Mouse (Mus musculus) intestine, embryonic 16.5 days (tissue): ENCODE measurements at regions not wholly inside any gene's neighbourhood (a gene's known extent, or its start where the extent isn't known, plus 50 kb on each side); places are given as distances from the start of the nearest gene placed in this dataset.

Experiments
- ATAC-seq: fragments of 200-750 bp; cut with Nextera tagmentation; 2 replicates; pipeline ENCODE4 v1.8.0; 2017; ENCODE audit warnings: moderate TSS enrichment, moderate library complexity
- H3K27ac ChIP-seq: fragments of 300-500 bp; sonication (generic); 2 replicates; pipeline ENCODE4 v1.5.1; 2014; ENCODE audit warnings: mild to moderate bottlenecking, low read length
- H3K27me3 ChIP-seq: fragments of 300-500 bp; sonication (generic); replicated peaks from 2 replicates; pipeline ENCODE4 v1.6.1; 2014; ENCODE audit warnings: low read length, control low read depth, mixed read lengths; ENCODE audit not compliant: control insufficient read depth, insufficient read depth
- H3K36me3 ChIP-seq: fragments of 300-500 bp; sonication (generic); 2 replicates; pipeline ENCODE4 v1.6.1; 2014; ENCODE audit warnings: low read length, control low read depth; ENCODE audit not compliant: control insufficient read depth, insufficient read depth
- H3K4me1 ChIP-seq: fragments of 300-500 bp; sonication (generic); 2 replicates; pipeline ENCODE4 v1.6.1; 2014; ENCODE audit warnings: low read length, control low read depth, mixed read lengths; ENCODE audit not compliant: control insufficient read depth, insufficient read depth
- H3K4me2 ChIP-seq: fragments of 300-500 bp; sonication (generic); 2 replicates; pipeline ENCODE4 v1.6.1; 2014; ENCODE audit warnings: low read depth, low read length, control low read depth
- H3K4me3 ChIP-seq: fragments of 300-500 bp; sonication (generic); 2 replicates; pipeline ENCODE4 v1.5.1; 2014; ENCODE audit warnings: mild to moderate bottlenecking, low read length
- H3K9ac ChIP-seq: fragments of 300-500 bp; sonication (generic); 2 replicates; pipeline ENCODE4 v1.6.1; 2014; ENCODE audit warnings: low read depth, low read length
- H3K9me3 ChIP-seq: fragments of 300-500 bp; sonication (generic); 2 replicates; pipeline ENCODE4 v1.6.1; 2016; ENCODE audit warnings: low read length, control low read depth; ENCODE audit not compliant: control insufficient read depth
- WGBS: fragments of 180-500 bp; shearing (Covaris S2); extraction: QIAGEN DNeasy Blood & Tissue Kit; methylation state at CpG from one replicate; pipeline ENCODE4 v1.1.7; 2014; 5-methylcytosine and 5-hydroxymethylcytosine counted together

GRCm38 (mm10) chrX:11798326-11798725, 361.8 kb downstream of the Bcor start:
- H3K4me3 ChIP-seq, result no peak overlapping the region
- no peaks in the 10 kb centered on the region for H3K9me3 ChIP-seq
- peak; percentile 60 for ATAC-seq
- H3K4me2 ChIP-seq, result no peak overlapping the region
- H3K27me3 ChIP-seq, result no peaks in the 10 kb centered on the region
- no peaks in the 10 kb centered on the region for H3K36me3 ChIP-seq
- 26% methylated on average over 3 of the region's 3 CpGs for WGBS
- no peak overlapping the region for H3K27ac ChIP-seq
- H3K9ac ChIP-seq, result no peak overlapping the region
- H3K4me1 ChIP-seq, result 0 out of 2 replicates have a peak, but pooled peaks cover 4% of the 10 kb centered on the region

- Histone ChIP-seq H3K27ac (no peak overlapping the region), H3K27me3 (no peaks in the 10 kb centered on the region), H3K4me3 (no peak overlapping the region), H3K4me1 (0 out of 2 replicates have a peak, but pooled peaks cover 4% of the 10 kb centered on the region), H3K9ac (no peak overlapping the region), H3K36me3 (no peaks in the 10 kb centered on the region), H3K4me2 (no peak overlapping the region), H3K9me3 (no peaks in the 10 kb centered on the region)
- 66% methylated on average over 16 of the region's 16 CpGs for WGBS
- ATAC-seq, result no peak
Observed at GRCm38 (mm10) chrX:11800400-11800941, 359.7 kb downstream of the Bcor start.

GRCm38 (mm10) chrX:11801208-11801607, 358.9 kb downstream of the Bcor start:
- ATAC-seq, result no peak
- Histone ChIP-seq H3K27ac (no peak overlapping the region), H3K9ac (no peak overlapping the region), H3K4me1 (0 out of 2 replicates have a peak, but pooled peaks cover 4% of the 10 kb centered on the region), H3K9me3 (no peaks in the 10 kb centered on the region), H3K4me3 (no peak overlapping the region), H3K4me2 (no peak overlapping the region), H3K27me3 (peaks cover 2% of the 10 kb centered on the region; the same call in 1 of the 2 replicates), H3K36me3 (no peaks in the 10 kb centered on the region)
- 63% methylated on average over 3 of the region's 3 CpGs for WGBS

GRCm38 (mm10) chrX:11801621-11802020, 358.5 kb downstream of the Bcor start:
- 50% methylated on average over 12 of the region's 12 CpGs for WGBS
- no peak for ATAC-seq
- H3K36me3 ChIP-seq, result no peaks in the 10 kb centered on the region
- no peak overlapping the region for H3K27ac ChIP-seq
- no peak overlapping the region for H3K4me3 ChIP-seq
- H3K9ac ChIP-seq, result no peak overlapping the region
- no peak overlapping the region for H3K4me2 ChIP-seq
- H3K27me3 ChIP-seq, result peaks cover 6% of the 10 kb centered on the region; the same call in 1 of the 2 replicates
- H3K9me3 ChIP-seq, result no peaks in the 10 kb centered on the region
- H3K4me1 ChIP-seq, result 0 out of 2 replicates have a peak, but pooled peaks cover 4% of the 10 kb centered on the region

GRCm38 (mm10) chrX:11802074-11802899, 357.9 kb downstream of the Bcor start:
- Histone ChIP-seq H3K4me1 (0 out of 2 replicates have a peak, but pooled peaks cover 4% of the 10 kb centered on the region), H3K27ac (peak overlapping the region; percentile 19), H3K27me3 (peaks cover 12% of the 10 kb centered on the region; the same call in 1 of the 2 replicates), H3K36me3 (no peaks in the 10 kb centered on the region), H3K9ac (no peak overlapping the region), H3K4me3 (no peak overlapping the region), H3K9me3 (no peaks in the 10 kb centered on the region), H3K4me2 (no peak overlapping the region)
- ATAC-seq, result no peak
- WGBS, result 51% methylated on average over 8 of the region's 8 CpGs

GRCm38 (mm10) chrX:11803239-11803638, 356.9 kb downstream of the Bcor start:
- Histone ChIP-seq H3K9ac (no peak overlapping the region), H3K9me3 (no peaks in the 10 kb centered on the region), H3K27me3 (peaks cover 18% of the 10 kb centered on the region), H3K4me1 (0 out of 2 replicates have a peak, but pooled peaks cover 4% of the 10 kb centered on the region), H3K4me3 (no peak overlapping the region), H3K36me3 (no peaks in the 10 kb centered on the region), H3K27ac (no peak overlapping the region), H3K4me2 (no peak overlapping the region)
- no peak for ATAC-seq
- WGBS, result 16% methylated on average over 9 of the region's 9 CpGs

- 0 out of 2 replicates have a peak, but pooled peaks have one; percentile 4 for ATAC-seq
- Histone ChIP-seq H3K4me3 (peak overlapping the region; percentile 52), H3K9ac (peak overlapping the region; percentile 66), H3K4me1 (0 out of 2 replicates have a peak, but pooled peaks cover 4% of the 10 kb centered on the region), H3K27me3 (peaks cover 21% of the 10 kb centered on the region), H3K4me2 (peak overlapping the region; percentile 78), H3K9me3 (no peaks in the 10 kb centered on the region), H3K36me3 (no peaks in the 10 kb centered on the region), H3K27ac (peak overlapping the region; percentile 28; the same call in 1 of the 2 replicates)
- 6% methylated on average over 21 of the region's 22 CpGs for WGBS
Observed at GRCm38 (mm10) chrX:11806896-11807252, 353.3 kb downstream of the Bcor start.

GRCm38 (mm10) chrX:11807253-11807882, 352.8 kb downstream of the Bcor start:
- no peaks in the 10 kb centered on the region for H3K36me3 ChIP-seq

GRCm38 (mm10) chrX:11807883-11808262, 352.3 kb downstream of the Bcor start:
- H3K36me3 ChIP-seq, result no peaks in the 10 kb centered on the region
- ATAC-seq, result peak; percentile 16
- peak overlapping the region; percentile 52 for H3K4me3 ChIP-seq
- 14% methylated on average over 9 of the region's 9 CpGs for WGBS
- H3K9ac ChIP-seq, result peak overlapping the region; percentile 66
- peaks cover 21% of the 10 kb centered on the region for H3K27me3 ChIP-seq
- H3K27ac ChIP-seq, result no peak overlapping the region
- H3K4me2 ChIP-seq, result peak overlapping the region; percentile 78
- H3K9me3 ChIP-seq, result no peaks in the 10 kb centered on the region
- 0 out of 2 replicates have a peak, but pooled peaks cover 4% of the 10 kb centered on the region for H3K4me1 ChIP-seq

More at GRCm38 (mm10) chrX:11807253-11807882, 352.8 kb downstream of the Bcor start:
- peak; percentile 79 for ATAC-seq
- H3K27ac ChIP-seq, result peak overlapping the region; percentile 28; the same call in 1 of the 2 replicates
- H3K9me3 ChIP-seq, result no peaks in the 10 kb centered on the region
- peak overlapping the region; percentile 52 for H3K4me3 ChIP-seq
- peak overlapping the region; percentile 78 for H3K4me2 ChIP-seq
- H3K27me3 ChIP-seq, result peaks cover 21% of the 10 kb centered on the region
- 5% methylated on average over 47 of the region's 71 CpGs for WGBS
- H3K9ac ChIP-seq, result peak overlapping the region; percentile 66
- 0 out of 2 replicates have a peak, but pooled peaks cover 4% of the 10 kb centered on the region for H3K4me1 ChIP-seq
